Mouse (Mus musculus): ENCODE data around the gene Aoc2. TPM values are rescaled to one million over a fixed set of nuclear protein-coding genes. Genes with fewer than 3 reads are reported as not detected.
A peak's percentile ranks its signal among the peaks of the same experiment; 100 is the strongest.

Aoc2 gene
- polyA plus RNA-seq, 1 experiment, result 10.6 TPM

DNA sequence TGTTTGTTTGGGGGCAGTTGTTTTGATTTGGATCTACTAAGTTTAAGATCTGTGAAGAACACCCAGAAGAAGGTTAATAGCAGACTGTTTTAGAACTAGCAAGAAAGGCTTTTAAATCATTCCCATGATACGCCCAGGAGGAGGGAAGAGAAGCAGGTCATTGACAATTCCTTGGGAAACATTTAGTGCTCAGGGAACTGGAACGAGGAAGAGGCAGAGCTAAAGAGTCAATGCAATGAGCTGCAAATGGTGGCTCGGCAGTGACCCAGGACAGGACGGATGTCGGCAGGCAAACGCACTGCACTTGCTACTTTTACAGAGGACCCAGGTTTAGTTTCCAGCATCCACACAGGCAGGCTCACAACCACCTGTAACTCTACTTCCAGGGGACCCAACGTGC is 44.0 kb upstream of the Aoc2 start:
- DNase-seq (ENCODE audit: low read depth in 1 of 2, low spot score in 2 of 2), result no peak
- 68% methylated on average over 7 of the region's 7 CpGs for WGBS
- H3K27me3 ChIP-seq (ENCODE audit: control insufficient read depth, insufficient read depth, low read length), result no peaks in the 10 kb centered on the region
- H3K4me1 ChIP-seq (ENCODE audit: control insufficient read depth, insufficient read depth, insufficient read length), result peaks cover 9% of the 10 kb centered on the region; the same call in 1 of the 2 replicates
- TF ChIP-seq CTCF (IDR thresholded peaks at IDR 0.05; ENCODE audit: extremely low read depth, insufficient read depth, insufficient read length, insufficient replicate concordance) (no peak), POLR2A (IDR thresholded peaks at IDR 0.05; ENCODE audit: low read depth, low read length) (no peak)
- H3K4me3 ChIP-seq (ENCODE audit: extremely low read depth, insufficient read depth, insufficient read length), result no peak overlapping the region
- no peak overlapping the region for H3K27ac ChIP-seq (ENCODE audit: insufficient read depth, low read length)
- peaks cover 2% of the 10 kb centered on the region for H3K36me3 ChIP-seq (ENCODE audit: control insufficient read depth, insufficient read depth, low read length)

DNA sequence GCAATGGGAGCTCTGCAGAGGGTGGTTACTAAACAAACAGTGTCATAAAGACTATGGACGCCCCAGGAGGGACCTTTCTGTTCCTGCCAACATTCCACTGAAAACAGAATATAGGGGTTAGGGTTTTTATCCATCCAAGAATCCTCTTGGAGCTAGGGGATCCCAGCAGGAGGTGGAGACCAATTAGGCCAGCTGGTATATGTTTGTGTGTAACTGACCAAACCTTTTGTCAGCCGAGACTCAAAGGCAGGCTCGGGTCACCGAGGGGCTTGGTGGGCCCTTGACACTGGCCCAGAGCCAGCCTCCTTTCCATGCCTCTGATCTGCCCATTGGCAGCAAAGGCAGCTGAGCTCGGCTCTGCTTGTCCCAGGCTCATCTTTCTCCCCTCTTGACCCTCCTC is 42.0 kb upstream of the Aoc2 start:
- peaks cover 5% of the 10 kb centered on the region; the same call in 1 of the 2 replicates for H3K4me1 ChIP-seq (ENCODE audit: control insufficient read depth, insufficient read depth, insufficient read length)
- no peak for DNase-seq (ENCODE audit: low read depth in 1 of 2, low spot score in 2 of 2)
- H3K27me3 ChIP-seq (ENCODE audit: control insufficient read depth, insufficient read depth, low read length), result no peaks in the 10 kb centered on the region
- H3K36me3 ChIP-seq (ENCODE audit: control insufficient read depth, insufficient read depth, low read length), result no peaks in the 10 kb centered on the region
- H3K27ac ChIP-seq (ENCODE audit: insufficient read depth, low read length), result no peak overlapping the region
- WGBS, result 85% methylated on average over 5 of the region's 5 CpGs
- TF ChIP-seq CTCF (IDR thresholded peaks at IDR 0.05; ENCODE audit: extremely low read depth, insufficient read depth, insufficient read length, insufficient replicate concordance) (no peak), POLR2A (IDR thresholded peaks at IDR 0.05; ENCODE audit: low read depth, low read length) (no peak)
- no peak overlapping the region for H3K4me3 ChIP-seq (ENCODE audit: extremely low read depth, insufficient read depth, insufficient read length)

DNA sequence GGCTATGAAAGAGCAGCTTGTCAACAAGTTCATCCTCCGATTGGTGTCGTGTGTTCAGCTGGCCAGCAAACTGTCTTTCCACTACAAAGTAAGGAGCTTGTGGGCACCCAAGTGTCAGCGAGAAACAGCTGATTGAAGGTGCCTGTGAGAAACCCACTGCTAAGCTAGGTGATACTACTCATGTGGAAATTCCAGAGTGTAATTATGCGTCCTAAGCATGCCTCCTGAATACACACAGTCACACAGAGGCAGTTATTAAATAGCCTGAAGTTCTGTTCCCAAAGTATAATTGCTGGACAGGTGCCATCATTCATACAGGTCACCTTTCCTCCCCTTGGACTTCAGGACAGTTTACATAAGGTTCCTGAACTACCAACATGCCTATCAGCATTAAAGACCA is 41.1 kb upstream of the Aoc2 start:
- H3K4me1 ChIP-seq (ENCODE audit: control insufficient read depth, insufficient read depth, insufficient read length), result no peaks in the 10 kb centered on the region
- TF ChIP-seq CTCF (IDR thresholded peaks at IDR 0.05; ENCODE audit: extremely low read depth, insufficient read depth, insufficient read length, insufficient replicate concordance), result no peak
- TF ChIP-seq POLR2A (IDR thresholded peaks at IDR 0.05; ENCODE audit: low read depth, low read length), result no peak
- 86% methylated on average over 4 of the region's 4 CpGs for WGBS
- H3K27me3 ChIP-seq (ENCODE audit: control insufficient read depth, insufficient read depth, low read length), result no peaks in the 10 kb centered on the region
- H3K36me3 ChIP-seq (ENCODE audit: control insufficient read depth, insufficient read depth, low read length), result peaks cover 4% of the 10 kb centered on the region
- H3K27ac ChIP-seq (ENCODE audit: insufficient read depth, low read length), result no peak overlapping the region
- no peak overlapping the region for H3K4me3 ChIP-seq (ENCODE audit: extremely low read depth, insufficient read depth, insufficient read length)
- no peak for DNase-seq (ENCODE audit: low read depth in 1 of 2, low spot score in 2 of 2)

- Histone ChIP-seq H3K4me1 (ENCODE audit: control insufficient read depth, insufficient read depth, insufficient read length) (no peaks in the 10 kb centered on the region), H3K4me3 (ENCODE audit: extremely low read depth, insufficient read depth, insufficient read length) (no peak overlapping the region), H3K27me3 (ENCODE audit: control insufficient read depth, insufficient read depth, low read length) (no peaks in the 10 kb centered on the region), H3K36me3 (ENCODE audit: control insufficient read depth, insufficient read depth, low read length) (peaks cover 25% of the 10 kb centered on the region), H3K27ac (ENCODE audit: insufficient read depth, low read length) (no peak overlapping the region)
- TF ChIP-seq POLR2A (IDR thresholded peaks at IDR 0.05; ENCODE audit: low read depth, low read length) (no peak), CTCF (IDR thresholded peaks at IDR 0.05; ENCODE audit: extremely low read depth, insufficient read depth, insufficient read length, insufficient replicate concordance) (no peak)
- 82% methylated on average over 9 of the region's 9 CpGs for WGBS
- DNase-seq (ENCODE audit: low read depth in 1 of 2, low spot score in 2 of 2), result no peak
These were observed 37.6 kb upstream of the Aoc2 start for GRCm38 (mm10) chr11:101287306-101287705.

GRCm38 (mm10) chr11:101291231-101291630 is 33.6 kb upstream of the Aoc2 start:
- Histone ChIP-seq H3K4me3 (ENCODE audit: extremely low read depth, insufficient read depth, insufficient read length) (no peak overlapping the region), H3K27ac (ENCODE audit: insufficient read depth, low read length) (no peak overlapping the region; the same call in 1 of the 2 replicates), H3K27me3 (ENCODE audit: control insufficient read depth, insufficient read depth, low read length) (no peaks in the 10 kb centered on the region), H3K36me3 (ENCODE audit: control insufficient read depth, insufficient read depth, low read length) (peaks cover 40% of the 10 kb centered on the region), H3K4me1 (ENCODE audit: control insufficient read depth, insufficient read depth, insufficient read length) (no peaks in the 10 kb centered on the region)
- DNase-seq (ENCODE audit: low read depth in 1 of 2, low spot score in 2 of 2), result no peak
- WGBS, result 93% methylated on average over 8 of the region's 8 CpGs
- TF ChIP-seq POLR2A (IDR thresholded peaks at IDR 0.05; ENCODE audit: low read depth, low read length), result no peak
- TF ChIP-seq CTCF (IDR thresholded peaks at IDR 0.05; ENCODE audit: extremely low read depth, insufficient read depth, insufficient read length, insufficient replicate concordance), result no peak

DNA sequence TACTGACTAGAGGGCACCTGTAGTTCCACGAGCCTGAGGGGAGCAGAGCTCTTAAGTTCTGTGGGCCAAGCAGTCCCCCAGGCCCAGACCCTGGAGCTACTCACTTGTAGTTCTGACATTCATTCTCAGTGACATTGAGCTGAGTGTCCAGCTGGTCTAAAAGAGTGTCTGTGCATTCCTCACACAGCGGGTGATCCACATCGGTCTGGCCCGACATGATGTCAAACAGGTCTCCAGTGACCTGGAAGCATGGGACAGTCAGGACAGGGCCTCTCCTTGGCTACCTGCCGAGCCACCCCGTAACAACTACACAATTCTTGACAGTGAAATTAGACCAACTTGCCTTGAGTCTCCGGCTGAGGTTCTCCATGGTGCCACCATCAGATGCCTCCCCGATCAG is 29.7 kb upstream of the Aoc2 start:
- H3K27ac ChIP-seq (ENCODE audit: insufficient read depth, low read length), result no peak overlapping the region
- DNase-seq (ENCODE audit: low read depth in 1 of 2, low spot score in 2 of 2), result no peak
- no peak overlapping the region for H3K4me3 ChIP-seq (ENCODE audit: extremely low read depth, insufficient read depth, insufficient read length)
- H3K36me3 ChIP-seq (ENCODE audit: control insufficient read depth, insufficient read depth, low read length), result peaks cover 35% of the 10 kb centered on the region
- H3K4me1 ChIP-seq (ENCODE audit: control insufficient read depth, insufficient read depth, insufficient read length), result peaks cover 1% of the 10 kb centered on the region; the same call in 1 of the 2 replicates
- no peaks in the 10 kb centered on the region for H3K27me3 ChIP-seq (ENCODE audit: control insufficient read depth, insufficient read depth, low read length)
- WGBS, result 98% methylated on average over 8 of the region's 8 CpGs
- no peak for TF ChIP-seq CTCF (IDR thresholded peaks at IDR 0.05; ENCODE audit: extremely low read depth, insufficient read depth, insufficient read length, insufficient replicate concordance)
- no peak for TF ChIP-seq POLR2A (IDR thresholded peaks at IDR 0.05; ENCODE audit: low read depth, low read length)

- TF ChIP-seq CTCF (IDR thresholded peaks at IDR 0.05; ENCODE audit: extremely low read depth, insufficient read depth, insufficient read length, insufficient replicate concordance) (no peak), POLR2A (IDR thresholded peaks at IDR 0.05; ENCODE audit: low read depth, low read length) (no peak)
- peaks cover 9% of the 10 kb centered on the region; the same call in 1 of the 2 replicates for H3K4me1 ChIP-seq (ENCODE audit: control insufficient read depth, insufficient read depth, insufficient read length)
- H3K4me3 ChIP-seq (ENCODE audit: extremely low read depth, insufficient read depth, insufficient read length), result peak overlapping the region; percentile 20; the same call in 1 of the 2 replicates
- no peaks in the 10 kb centered on the region for H3K27me3 ChIP-seq (ENCODE audit: control insufficient read depth, insufficient read depth, low read length)
- WGBS, result 60% methylated on average over 7 of the region's 7 CpGs
- no peak for DNase-seq (ENCODE audit: low read depth in 1 of 2, low spot score in 2 of 2)
- H3K36me3 ChIP-seq (ENCODE audit: control insufficient read depth, insufficient read depth, low read length), result peaks cover 9% of the 10 kb centered on the region
- no peak overlapping the region for H3K27ac ChIP-seq (ENCODE audit: insufficient read depth, low read length)
These were observed 24.0 kb upstream of the Aoc2 start for GRCm38 (mm10) chr11:101300881-101301280.

Data from spleen, adult 2 months (tissue).